Mouse (Mus musculus) brown adipose tissue, adult 24 weeks (tissue): ENCODE results near the gene Dpf1. TPM values are rescaled to one million over a fixed set of nuclear protein-coding genes. Genes with fewer than 3 reads are reported as not detected.

Source experiments
- H3K27ac ChIP-seq: fragments of 200-500 bp; replicated peaks from 2 replicates; pipeline ENCODE4 v1.5.1; 2012; ENCODE audit warnings: low read depth, mild to moderate bottlenecking, low read length
- H3K4me1 ChIP-seq: fragments of 200-500 bp; 2 replicates; pipeline ENCODE4 v1.6.1; 2012; ENCODE audit warnings: low read length, mixed read lengths; ENCODE audit not compliant: control insufficient read depth, insufficient read depth, insufficient read length
- H3K4me3 ChIP-seq: fragments of 200-500 bp; 2 replicates; pipeline ENCODE4 v1.5.1; 2012; ENCODE audit warnings: low read depth, mild to moderate bottlenecking, low read length, moderate library complexity; ENCODE audit not compliant: insufficient read depth
- polyA plus RNA-seq: library from polyadenylated mRNA; stranded (reverse); fragments of >200 nt; gene quantifications from 2 replicates; pipeline ENCODE4 v1.2.4, GENCODE M21; 2012; ENCODE audit not compliant: missing spikeins, insufficient read depth, insufficient read length

The Dpf1 gene
- polyA plus RNA-seq, 1 experiment, result not detected

GRCm38 (mm10) chr7:29294111-29294761 lies 9.5 kb upstream of the Dpf1 start:
- Histone ChIP-seq H3K4me1 (no peaks in the 10 kb centered on the region), H3K27ac (peak overlapping the region; percentile 57)

GRCm38 (mm10) chr7:29295861-29296647 lies 7.7 kb upstream of the Dpf1 start:
- Histone ChIP-seq H3K27ac (no peak overlapping the region), H3K4me3 (no peak overlapping the region), H3K4me1 (no peaks in the 10 kb centered on the region)

More at GRCm38 (mm10) chr7:29294111-29294761, 9.5 kb upstream of the Dpf1 start:
- H3K4me3 ChIP-seq, result no peak overlapping the region

DNA sequence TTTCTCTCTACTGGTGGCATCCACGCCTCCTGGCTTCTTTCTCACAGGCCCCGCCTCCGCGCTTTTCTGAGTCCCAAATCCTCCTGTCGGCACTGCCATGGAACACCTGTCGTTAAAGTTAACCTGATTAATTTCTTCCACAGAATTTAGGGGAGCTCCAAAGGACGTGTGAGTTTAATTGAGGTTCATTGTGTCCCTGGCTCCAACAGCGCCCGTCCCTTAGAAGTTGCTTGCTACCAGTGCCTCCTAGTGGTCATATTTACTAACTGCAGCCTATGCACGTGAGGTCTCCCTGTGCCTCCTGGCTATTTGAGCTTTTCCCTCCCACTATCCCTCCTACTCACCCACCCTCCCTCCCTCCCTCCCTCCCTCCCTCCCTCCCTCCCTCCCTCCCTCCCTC lies 6.8 kb upstream of the Dpf1 start:
- H3K27ac ChIP-seq, result no peak overlapping the region
- no peaks in the 10 kb centered on the region for H3K4me1 ChIP-seq
- H3K4me3 ChIP-seq, result no peak overlapping the region

DNA sequence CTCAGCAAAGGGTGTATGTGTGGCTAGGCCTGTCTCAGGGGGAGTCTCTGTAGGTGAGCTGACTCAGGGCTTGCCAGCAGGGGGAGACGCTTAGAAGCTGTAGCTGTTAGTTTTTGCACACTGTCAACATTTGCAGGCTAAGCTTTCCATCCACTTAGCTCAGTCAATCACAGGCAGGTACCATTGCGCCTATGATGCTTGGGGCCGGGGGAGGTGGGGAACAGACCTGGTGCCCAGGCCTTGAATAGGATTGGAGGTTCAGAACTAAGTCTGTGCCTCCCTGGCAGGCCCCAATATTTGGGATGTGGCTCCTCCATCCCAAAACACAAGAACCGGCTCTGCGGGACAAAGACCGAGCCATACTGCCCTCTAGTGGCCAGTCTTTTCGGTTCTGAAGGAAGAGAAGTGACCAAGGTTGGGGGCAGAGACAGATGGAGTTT lies 2.6 kb upstream of the Dpf1 start:
- H3K27ac ChIP-seq, result no peak overlapping the region
- no peak overlapping the region for H3K4me3 ChIP-seq
- H3K4me1 ChIP-seq, result no peaks in the 10 kb centered on the region; the same call in 1 of the 2 replicates

DNA sequence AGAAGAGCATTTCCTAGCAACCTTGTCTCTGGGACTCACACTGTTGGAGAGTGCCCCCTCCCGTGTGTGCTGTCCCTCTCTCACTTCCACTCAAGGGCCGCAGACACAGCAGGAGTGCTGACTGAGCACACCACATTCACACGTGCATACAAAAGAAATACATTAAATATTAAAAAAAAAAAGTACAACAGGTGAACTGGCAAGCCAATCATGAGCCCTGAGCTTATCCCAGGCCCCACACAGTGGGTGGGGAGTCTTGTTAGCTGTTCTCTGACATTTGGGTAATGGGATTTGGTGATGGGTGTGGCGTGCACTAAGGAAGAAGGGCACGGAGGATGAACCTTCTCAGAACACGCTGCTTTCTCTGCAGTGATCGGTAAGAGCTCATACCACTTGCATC lies 1.1 kb upstream of the Dpf1 start:
- no peak overlapping the region for H3K27ac ChIP-seq
- no peak overlapping the region for H3K4me3 ChIP-seq
- peaks cover 3% of the 10 kb centered on the region for H3K4me1 ChIP-seq

DNA sequence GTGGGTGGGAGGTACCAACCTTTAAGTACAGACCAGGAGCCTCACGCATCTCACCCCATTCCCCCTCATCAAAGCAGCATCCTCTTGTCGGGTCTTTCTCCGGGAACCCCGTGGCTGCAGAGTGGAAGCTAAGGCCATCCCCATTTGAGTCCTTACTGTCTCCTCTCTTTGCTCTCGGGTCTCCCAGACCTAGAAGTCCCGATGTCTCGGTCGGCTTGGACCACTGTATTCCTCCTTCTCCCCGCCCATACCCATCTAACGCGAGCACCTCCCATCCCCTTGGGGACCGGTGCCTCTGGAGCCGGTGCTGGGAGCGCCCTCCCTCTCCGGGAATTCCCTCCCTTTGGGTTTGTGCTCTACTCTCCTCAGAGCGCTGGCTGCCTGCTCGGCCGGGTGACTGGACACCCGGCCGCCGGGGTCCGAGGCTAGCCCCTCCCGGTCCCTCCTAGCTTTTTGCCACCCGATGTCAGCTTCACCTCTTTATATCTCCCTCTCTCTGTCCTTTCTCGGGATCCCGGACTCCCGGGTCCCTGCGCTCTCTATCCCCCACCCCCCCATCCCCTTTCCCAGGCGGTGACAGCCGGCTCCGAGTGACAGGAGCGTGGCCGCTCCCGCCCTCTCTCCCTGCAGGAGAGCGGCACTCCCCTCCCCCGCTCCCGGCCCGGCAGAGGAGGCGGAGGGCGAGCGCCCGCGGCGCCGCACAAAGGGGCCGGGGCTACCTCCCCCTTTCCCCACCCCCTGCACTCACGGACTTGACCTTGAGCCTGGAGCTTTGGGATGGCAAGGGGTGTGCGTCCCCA lies 912 bp downstream of the Dpf1 start:
- peaks cover 6% of the 10 kb centered on the region for H3K4me1 ChIP-seq
- no peak overlapping the region for H3K27ac ChIP-seq
- no peak overlapping the region for H3K4me3 ChIP-seq

DNA sequence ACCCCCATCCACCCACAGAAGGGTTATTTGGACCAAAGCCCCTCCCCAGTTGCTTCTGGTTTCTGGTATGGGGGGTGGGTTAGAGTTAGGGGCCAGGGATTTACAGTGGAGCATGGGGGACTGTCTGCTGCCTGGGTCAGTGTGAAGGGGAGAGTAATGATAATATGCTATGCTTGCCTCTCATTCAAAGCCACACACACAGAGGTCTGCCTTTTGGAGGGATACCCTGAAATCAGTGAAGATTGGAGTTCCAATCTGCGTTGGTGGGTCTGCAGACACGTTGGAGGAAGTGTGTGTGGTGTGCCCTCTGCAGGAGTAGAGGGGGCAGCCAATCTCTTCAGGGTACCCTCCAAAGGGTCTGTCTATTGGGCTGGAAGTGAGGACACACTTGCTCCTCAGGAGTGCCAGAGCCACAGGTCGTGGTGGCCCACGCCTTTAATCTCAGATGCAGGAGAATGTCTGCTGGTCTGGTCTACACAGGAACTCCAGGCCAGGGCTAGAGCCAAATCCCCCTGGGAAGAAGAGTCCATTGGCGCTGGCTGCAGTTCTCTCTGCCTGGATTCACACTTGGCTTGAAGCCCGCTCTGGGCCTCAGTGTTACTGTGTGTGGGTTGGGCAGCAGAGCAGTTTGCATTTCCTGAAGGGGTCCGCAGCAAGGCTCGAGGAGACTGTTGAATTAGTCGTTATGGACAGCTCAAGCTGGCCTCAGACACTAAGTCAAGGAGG lies 1.7 kb downstream of the Dpf1 start:
- Histone ChIP-seq H3K27ac (no peak overlapping the region), H3K4me1 (peaks cover 6% of the 10 kb centered on the region), H3K4me3 (no peak overlapping the region)

- H3K4me1 ChIP-seq, result peaks cover 6% of the 10 kb centered on the region
- no peak overlapping the region for H3K27ac ChIP-seq
- H3K4me3 ChIP-seq, result no peak overlapping the region
Measured at GRCm38 (mm10) chr7:29306108-29306507, 2.4 kb downstream of the Dpf1 start.

DNA sequence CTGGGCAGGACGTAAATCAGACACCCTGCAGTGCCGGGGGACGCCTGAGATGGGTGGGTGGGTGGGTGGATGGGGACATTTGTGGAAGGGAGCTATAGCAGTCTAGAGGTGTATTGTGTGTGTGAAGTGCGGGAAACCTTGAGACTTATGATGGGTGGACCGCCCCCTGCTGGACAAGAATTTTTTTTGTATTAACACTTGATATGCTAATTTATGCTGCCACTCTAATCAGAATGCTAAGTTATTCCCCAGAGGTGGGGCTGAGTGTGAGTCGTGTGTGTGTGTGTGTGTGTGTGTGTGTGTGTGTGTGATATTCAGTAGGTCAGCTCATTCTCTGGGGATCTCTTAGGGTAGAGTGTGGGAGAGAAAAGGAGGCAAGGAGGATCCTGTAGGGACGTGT lies 2.9 kb downstream of the Dpf1 start:
- H3K27ac ChIP-seq, result no peak overlapping the region
- peaks cover 6% of the 10 kb centered on the region for H3K4me1 ChIP-seq
- no peak overlapping the region for H3K4me3 ChIP-seq

DNA sequence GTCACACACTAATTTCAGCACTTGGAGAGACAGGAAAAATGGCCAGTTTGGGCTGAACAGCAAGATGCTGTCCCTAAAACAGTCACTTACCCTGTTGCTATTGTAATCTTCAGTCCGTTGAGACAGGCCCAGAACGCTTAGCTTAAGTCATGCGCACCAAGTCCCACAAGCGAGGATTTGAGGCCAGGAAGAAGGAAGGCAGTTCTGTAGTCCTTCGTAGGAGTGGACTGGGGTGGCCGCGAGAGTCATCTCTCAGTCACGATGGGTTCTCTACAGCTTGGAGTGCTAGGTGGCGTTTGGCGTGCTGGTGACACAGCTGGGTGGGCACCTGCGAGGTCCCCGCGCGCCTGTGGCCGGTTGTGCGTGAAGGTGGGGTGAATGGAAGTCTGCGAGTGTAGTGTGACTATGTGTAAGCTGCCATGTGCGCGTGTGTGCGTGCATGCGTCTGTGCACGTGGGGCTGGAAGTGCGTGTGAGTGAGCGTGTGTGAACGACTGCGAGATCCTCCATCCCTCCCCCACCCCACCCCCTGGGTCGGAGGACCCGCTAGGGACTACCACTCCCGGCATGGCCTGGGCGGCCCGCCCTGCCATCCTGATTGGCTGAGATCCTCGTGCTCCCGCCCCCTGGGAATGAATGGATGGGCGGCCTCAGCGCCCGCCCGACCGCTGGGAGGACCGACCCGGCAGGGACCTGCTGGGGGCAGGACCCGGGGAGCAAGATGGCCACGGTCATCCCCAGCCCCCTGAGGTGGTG lies 3.8 kb downstream of the Dpf1 start:
- Histone ChIP-seq H3K4me1 (peaks cover 6% of the 10 kb centered on the region), H3K27ac (no peak overlapping the region), H3K4me3 (peak overlapping the region; percentile 55)

GRCm38 (mm10) chr7:29309221-29309721 lies 5.5 kb downstream of the Dpf1 start:
- Histone ChIP-seq H3K4me3 (peak overlapping the region; percentile 43), H3K4me1 (peaks cover 6% of the 10 kb centered on the region), H3K27ac (no peak overlapping the region)

GRCm38 (mm10) chr7:29309749-29310148 lies 6.0 kb downstream of the Dpf1 start:
- H3K4me3 ChIP-seq, result peak overlapping the region; percentile 43
- H3K27ac ChIP-seq, result no peak overlapping the region
- peaks cover 6% of the 10 kb centered on the region for H3K4me1 ChIP-seq

- Histone ChIP-seq H3K4me3 (no peak overlapping the region), H3K27ac (no peak overlapping the region), H3K4me1 (peaks cover 3% of the 10 kb centered on the region)
Measured at GRCm38 (mm10) chr7:29313051-29313450, 9.3 kb downstream of the Dpf1 start.
